Mouse (Mus musculus): Measurements from ENCODE around the gene Fam76a. TPM values are rescaled to one million over a fixed set of nuclear protein-coding genes. Genes with fewer than 3 reads are reported as not detected.
A peak's percentile ranks its signal among the peaks of the same experiment; 100 is the strongest.

Gene Fam76a
- total RNA-seq (2021), result 32.6 and 33.8 TPM in 2 replicates
- long read RNA-seq, experiment 1, transcript Fam76a-202 (8 exons, 1,863 nt), result minor isoform, 9 of 37 reads
- long read RNA-seq, experiment 1, transcript Fam76a-201 (9 exons, 3,053 nt), result major isoform, 26 of 37 reads
- long read RNA-seq, experiment 1, partial matches to known transcripts, result 1 of 37 reads
- long read RNA-seq, experiment 1, other reads (novel, unspliced or antisense), result 1 of 37 reads
- long read RNA-seq, experiment 2, transcript Fam76a-201 (9 exons, 3,053 nt), result major isoform, 23 of 34 reads
- long read RNA-seq, experiment 2, transcript Fam76a-202 (8 exons, 1,863 nt), result minor isoform, 6 of 34 reads
- long read RNA-seq, experiment 2, partial matches to known transcripts, result 3 of 34 reads
- long read RNA-seq, experiment 2, other reads (novel, unspliced or antisense), result 2 of 34 reads

DNA sequence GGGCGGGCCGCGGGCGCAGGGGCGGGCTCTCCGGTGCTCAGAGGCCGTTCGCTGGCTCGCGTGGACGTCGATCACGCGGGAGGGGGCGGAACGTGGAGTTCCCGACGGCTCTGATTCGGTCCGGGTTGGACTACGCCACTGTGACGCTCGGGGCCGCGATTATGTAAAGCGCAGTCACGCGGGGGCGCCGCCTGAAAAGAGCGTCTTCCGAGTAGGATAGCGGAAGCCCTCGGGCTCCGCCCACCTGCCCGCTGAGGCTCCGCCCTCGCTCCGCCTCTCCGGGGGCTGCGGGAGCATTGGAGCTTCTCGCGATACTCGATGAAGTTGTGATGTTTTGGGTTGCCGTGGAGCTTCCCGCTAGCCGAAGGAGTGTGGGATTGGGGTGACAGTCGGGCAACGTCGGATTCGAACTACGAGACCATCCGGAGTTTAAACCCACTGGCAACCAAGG lies at the start of gene Fam76a:
TSS of gene Fam76a (minus strand) at position 1 of the 451 bp plus-strand sequence.
- DNase-seq, result peak; percentile 100

DNA sequence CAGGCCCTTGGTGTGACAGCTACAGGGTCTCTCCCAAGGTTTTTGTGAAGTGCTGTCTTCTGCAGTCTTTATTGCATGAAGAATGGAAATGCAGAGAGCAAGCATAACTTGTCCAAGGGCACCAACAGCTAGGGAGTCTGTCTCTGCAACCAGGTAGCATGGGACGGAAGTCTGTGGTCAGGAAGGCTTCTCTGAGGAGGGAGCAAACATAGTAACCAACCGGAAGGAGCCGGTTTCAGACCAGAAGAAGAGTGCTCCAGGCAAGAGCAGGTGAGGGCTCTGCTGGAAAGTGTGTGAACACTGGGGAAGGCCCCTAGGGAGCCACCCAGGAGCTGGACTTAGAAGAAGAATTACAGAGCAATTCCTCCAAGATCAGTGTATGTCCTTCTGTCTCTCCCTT lies 49.7 kb upstream of the Fam76a start:
- no peak for DNase-seq

DNA sequence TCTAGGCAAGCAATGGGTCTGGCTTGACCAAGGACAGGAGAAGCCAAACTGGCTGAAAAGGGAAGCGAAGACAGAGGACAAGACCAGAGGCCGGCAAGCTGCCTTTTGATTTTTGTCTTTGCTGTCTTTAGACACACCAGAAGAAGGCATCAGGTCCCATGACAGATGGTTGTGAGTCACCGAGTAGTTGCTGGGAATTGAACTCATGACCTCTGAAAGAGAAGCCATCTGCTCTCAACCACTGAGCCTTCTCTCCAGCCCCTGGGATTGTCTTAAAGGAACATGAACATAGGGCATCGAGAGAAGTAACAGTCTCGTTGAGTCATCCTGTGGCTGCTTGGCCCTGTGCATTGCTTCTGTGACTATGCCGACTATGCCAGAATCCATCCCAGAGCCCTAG lies 49.2 kb upstream of the Fam76a start:
- no peak for DNase-seq

DNA sequence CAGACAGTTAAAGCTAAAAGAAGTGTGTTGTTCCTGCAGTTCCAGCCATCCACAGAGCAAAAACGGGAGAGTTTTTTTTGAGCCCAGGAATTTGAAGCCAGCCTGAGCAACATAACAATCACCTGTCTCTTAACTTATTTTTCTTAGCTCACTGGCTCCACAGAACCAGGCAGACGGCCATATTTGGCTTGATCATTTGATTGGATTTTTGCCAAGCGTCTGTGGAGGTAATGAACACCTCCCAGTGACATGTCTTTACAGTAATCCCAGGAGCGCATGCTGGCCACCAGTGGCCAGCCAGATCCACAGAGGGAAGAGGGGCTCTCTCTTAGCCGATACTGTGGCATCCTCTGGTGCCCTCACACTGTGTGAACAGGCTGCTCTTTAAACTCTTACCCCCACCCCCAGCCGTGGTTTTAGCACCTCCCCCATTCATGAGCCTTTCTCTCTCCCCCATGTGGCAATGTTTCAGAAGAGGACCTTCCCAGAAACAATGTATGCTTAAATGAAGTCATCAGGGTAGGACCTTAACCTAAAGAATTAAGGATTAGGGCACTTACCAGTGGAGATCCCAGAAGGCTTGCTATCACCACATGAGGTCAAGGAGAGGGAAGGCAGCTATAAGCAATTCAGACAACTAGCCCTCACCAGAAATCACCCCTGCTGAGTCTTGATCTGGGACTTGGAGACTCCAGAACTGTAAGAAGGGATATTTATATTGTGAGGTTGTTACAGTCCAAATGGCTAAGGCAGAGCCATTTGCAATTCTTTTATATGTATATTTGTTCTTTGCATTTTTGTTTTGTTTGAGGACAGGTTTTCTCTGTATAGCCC lies 46.0 kb upstream of the Fam76a start:
- no peak for DNase-seq

DNA sequence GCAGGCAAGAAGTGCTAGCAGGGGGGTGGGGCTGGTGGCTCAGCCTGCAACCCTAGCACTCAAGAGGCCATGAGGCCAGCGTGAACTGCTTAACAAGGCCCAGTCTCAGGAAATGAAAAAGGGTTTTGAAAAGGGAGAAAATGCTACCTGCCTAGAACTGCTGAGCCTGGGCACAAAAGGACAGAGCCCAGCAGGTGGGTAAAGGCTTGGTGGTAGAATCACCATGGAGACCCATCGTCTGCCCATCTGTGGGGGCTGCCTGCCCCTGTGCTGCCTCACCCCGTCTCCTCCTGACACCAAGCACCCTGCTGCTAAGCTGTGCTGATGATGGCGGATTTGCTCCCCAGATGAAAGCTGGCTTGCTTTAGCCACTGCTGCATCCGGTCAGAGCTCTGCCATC lies 42.1 kb upstream of the Fam76a start:
- no peak for DNase-seq

DNA sequence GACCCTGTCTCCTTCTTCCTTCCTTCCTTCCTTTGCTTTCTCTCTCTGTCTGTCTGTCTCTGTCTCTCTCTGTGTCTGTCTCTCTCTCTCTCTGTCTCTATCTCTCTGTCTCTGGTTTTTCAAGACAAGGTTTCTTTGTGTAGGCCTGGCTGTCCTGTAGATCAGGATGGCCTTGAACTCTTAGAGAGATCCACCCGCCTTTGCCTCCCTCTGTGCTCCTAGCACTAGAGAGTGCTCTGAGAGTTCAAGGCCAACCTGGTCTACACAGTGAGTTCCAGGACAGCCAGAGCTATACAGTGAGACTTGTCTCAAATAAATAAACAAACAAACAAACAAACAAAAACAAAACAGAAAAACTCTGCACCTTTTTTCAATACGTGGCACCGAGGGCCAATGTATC lies 41.7 kb upstream of the Fam76a start:
- no peak for DNase-seq

DNA sequence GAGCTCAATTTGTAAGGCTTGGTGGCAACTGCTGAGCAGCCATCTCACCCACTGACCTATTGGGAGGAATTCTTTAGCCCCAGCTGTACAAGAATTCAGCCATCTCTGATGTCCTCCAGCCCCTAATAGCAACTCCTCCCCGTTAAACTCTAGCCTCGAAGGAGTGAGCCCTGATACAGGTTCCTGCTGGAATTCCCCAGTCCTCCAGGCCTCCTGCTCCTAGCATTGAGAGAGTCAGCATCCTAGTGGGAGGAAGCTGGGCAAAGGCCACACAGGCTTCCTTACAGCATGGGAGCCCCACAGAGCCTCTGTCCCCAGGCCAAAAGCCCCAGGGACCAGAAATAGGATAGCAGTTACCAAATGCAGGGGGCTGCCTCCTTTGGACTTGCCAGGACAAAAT lies 41.1 kb upstream of the Fam76a start:
- DNase-seq, result no peak

DNA sequence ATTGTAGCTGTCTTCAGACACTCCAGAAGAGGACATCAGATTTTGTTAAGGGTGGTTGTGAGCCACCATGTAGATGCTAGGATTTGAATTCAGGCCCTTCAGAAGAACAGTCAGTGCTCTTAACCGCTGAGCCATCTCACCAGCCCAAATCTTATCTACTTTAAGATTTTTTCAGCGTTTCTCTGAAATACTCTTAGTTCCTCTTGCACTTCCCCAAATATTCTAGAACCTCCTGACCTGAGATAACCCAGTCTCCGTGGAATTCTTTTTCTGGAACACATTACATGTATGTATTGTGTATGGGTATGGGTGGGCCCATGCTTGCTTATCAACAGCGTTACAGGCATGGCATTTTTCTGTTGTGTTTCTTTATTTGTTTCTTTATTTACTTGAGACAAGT lies 40.3 kb upstream of the Fam76a start:
- no peak for DNase-seq

DNA sequence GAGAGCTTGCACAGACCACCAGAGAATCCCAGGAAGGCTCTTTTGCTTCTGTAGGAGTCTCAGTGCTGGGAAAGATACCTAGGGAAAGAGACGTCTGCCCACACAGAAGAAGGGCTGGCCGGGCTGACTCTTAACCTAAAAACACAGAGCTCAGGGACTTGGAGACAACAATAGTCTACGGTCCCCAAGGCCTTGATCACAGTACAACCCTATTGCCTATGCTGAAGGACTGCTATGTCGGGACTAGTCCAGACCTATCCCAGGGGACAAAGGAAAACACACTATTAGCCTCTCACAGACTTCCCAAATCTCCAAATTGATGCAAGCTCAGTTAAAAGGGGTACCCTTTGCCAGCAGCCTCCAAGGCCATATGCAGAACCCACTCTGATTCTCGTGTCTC lies 39.5 kb upstream of the Fam76a start:
- no peak for DNase-seq

DNA sequence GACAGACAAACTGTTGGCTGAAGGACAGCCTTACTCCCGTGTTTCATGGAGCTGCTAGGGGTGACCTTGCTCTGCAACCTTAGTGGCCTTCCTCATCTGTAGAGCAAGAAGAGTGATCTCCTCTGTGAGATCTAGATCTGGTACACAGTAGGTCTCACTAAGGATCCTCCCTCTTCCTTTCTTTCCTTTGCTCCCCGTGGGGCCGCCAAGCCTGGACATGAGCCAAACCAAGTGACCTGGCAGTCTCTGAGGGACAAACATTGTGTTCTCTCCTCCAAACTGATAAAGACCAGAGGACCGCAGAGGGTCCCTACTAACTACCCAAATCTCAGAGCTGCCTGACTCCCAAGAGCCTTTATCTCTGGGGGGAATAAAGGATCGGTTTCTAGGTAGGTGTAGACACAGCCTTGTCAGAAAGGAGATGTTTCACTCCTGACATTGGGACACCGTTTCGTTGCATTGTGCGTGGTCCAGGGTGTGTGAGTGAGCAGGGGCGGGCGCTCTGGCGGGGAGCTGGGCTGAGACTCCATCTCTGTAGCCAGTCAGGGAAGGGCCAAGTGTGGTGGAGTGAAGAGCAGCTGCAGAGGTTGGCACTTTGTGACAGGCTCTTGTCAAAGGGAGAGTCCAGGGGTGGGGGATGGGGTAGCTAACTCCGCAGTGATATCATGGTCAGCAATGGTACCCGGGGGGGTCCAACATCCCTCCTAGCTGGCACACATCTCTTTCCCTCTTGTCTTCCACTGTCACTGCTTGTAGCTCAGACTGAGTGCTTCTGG lies 38.7 kb upstream of the Fam76a start:
- peak; percentile 84 for DNase-seq

DNA sequence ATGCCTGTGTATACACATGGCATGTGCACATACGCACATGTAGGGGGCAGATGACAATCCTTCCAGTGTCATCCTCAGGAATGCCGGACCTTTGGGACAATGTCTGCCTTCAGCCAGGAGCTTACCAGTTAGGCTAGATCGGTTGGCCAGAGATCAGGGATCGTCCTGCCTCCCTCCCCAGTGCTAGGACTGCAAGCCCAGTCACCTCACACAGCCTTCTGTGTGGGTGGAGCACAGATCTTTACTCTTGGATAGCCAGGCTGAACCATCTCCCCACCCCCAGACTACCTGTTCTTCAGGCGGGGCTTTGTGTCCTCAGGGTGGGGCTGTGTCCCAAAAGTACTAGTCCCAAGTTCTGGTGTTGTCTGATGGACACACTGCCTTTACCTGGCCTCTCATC lies 38.0 kb upstream of the Fam76a start:
- peak; percentile 47 for DNase-seq

DNA sequence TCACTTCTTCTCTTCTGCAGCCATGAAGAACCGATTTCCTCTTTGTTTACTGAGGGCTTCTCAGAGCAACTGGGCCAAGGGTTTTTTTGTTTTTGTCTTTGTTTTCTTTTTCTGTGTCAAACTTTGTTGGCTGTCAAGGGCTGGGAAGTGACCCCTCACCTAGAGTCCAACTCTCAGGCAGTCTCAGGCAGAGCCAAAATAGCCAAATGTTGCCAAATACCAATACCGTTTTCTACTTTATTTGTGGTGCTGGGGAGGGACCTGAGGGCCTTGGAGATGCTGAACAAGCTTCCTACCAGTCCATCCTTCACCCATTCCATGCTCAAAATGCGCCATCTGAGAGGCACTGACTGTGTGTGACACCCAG lies 37.3 kb upstream of the Fam76a start:
- no peak for DNase-seq

DNA sequence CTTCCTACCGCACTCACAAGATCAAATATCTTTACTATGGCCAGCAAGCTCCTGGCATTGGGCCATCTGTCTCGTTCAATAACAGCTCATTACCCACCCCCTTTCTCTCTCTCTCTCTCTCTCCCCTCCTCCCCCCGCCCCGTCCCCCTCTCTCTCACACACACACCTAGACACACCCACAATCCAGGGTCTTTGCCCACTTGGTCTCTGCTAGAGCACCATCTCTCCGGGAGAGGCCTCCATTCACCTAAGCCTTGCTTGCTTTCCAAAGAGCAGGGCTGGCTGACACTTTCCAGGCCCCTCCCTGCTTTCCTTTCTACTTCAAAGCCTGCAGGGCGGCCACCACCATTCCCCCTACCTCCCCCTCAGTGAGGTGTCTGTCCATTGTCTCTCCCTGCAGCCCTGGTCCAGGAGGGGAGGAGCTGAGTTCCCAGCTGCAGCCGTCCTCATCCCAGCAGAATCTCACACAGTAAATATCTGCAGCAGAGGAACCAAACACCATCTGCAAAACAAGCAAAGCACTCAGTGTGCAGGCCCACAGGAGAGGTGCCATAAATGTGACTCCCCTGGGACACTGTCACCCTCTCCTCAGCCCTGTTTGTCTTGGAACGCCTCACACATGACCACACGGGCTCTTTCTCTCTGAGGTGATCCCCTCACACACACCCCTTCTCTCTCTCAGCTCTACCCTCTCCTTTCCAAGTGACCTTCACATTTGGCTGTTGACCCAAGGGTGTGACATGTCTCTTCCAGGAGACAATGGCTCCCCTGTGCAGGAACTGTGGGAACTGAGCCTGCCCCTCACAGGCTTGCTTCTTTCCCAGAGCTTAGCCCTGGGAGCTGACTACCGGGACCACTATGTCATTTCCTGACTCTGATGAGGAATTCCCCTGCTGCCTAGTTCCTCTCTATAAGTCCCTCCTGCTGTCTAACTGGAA lies 36.7 kb upstream of the Fam76a start:
- peak; percentile 54 for DNase-seq

DNA sequence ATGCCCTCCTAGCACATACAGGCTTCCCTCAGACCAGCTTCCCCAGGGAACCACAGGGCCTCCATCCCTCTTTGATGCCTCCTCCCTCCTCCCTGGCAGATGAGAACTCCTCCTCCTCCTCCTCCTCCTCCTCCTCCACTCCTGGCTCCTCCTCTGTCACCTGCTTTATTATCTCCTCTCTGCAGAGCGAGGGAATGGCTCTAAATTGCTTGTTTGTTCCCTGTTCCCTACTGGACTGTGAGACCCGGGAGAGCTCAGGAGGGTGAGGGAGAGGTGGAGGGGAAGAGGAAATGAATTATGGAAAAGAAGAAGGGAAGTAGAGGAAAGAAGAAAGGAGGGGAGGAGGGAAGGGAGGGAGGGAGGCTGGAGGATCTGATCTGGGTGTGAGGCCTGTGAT lies 33.0 kb upstream of the Fam76a start:
- DNase-seq, result no peak

DNA sequence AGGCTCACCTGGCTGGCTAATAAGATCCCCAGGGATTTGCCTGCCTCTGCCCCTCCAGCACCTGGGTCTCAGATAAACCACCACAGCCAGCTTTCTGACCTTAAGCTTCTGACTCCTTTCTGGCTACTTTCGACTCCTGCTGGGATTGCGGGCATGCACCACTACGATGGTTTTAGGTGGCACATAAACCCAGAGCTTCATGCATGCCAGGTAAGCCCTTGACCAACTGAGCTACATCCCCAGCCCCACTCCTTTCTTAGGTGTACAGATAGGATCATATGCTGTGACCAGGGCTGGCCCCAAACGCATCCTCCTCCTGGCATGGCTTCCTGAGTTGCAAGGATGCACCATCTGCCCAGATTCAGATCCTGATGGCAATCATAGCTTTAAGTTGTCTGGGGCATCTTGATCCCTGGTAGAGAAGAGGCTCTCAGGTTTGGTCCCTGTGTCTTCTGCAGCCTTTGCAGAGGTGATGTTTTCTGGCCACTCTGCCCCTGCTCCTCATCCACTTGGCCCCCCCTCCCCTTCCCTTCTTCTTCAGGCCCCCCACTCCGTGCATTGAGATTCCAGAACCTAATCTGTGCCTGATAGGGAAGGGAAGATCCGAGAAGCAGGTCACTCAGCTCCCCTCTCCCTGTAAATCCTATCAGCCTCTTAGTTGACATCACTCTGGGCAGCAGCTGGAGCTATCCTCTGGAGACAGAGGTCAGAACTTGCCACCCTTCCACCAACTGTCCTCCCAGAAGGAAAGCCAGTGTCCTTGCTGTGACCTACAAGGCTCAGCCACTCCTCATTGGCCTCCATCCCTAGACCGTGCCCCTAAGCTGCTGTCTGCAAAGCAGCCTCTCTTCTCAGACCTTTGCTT lies 32.4 kb upstream of the Fam76a start:
- DNase-seq, result no peak

DNA sequence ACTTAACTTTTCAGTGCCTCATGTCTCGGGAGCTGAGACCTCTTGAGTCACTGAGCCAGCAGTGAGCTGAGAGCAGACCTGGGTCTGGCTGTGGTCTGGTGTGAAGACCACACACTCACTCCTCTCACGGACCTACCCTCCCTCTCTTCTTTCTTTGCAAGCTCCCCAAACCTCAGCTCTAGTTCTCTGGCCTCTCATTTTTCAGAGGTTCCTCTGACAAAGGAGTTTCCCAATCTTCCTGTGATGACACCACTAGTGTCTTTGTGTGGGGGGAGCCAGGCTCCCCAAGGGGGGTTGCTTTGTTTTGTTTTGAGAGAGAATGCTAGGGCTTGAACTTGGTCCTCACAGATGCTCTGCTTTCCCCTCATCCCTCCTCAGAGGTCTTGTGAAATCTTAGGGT lies 28.6 kb upstream of the Fam76a start:
- no peak for DNase-seq

DNA sequence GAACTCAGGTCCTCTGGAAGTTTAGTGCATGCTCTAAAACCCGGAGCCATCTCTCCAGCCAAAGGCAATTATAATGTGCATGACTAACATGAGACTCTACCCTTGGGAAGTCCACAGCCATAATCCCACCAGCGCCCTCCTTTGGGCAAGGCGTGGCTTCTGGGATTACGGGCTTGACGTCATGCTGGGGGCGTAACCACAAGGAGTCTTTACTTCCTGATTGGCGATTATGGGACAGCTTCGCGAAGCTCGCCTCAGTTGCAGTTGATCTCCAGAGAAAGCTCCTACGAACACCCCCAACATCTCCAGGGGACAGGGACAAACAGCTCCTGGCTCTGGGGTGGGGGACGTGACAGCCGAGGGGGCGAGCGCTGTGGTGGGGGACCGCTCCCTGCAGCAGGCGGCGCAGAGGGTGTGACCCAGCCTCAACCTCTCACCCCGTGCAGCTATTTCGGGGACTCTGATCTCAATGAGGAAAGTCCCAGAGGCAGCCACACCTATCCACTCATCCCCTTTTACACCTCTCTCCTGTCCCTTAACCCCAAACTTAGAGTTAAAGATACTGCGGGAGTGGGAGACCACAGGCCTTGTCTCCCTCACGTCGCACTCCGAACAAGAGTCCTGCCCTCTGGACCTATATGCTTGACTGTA lies 27.6 kb upstream of the Fam76a start:
- DNase-seq, result no peak

DNA sequence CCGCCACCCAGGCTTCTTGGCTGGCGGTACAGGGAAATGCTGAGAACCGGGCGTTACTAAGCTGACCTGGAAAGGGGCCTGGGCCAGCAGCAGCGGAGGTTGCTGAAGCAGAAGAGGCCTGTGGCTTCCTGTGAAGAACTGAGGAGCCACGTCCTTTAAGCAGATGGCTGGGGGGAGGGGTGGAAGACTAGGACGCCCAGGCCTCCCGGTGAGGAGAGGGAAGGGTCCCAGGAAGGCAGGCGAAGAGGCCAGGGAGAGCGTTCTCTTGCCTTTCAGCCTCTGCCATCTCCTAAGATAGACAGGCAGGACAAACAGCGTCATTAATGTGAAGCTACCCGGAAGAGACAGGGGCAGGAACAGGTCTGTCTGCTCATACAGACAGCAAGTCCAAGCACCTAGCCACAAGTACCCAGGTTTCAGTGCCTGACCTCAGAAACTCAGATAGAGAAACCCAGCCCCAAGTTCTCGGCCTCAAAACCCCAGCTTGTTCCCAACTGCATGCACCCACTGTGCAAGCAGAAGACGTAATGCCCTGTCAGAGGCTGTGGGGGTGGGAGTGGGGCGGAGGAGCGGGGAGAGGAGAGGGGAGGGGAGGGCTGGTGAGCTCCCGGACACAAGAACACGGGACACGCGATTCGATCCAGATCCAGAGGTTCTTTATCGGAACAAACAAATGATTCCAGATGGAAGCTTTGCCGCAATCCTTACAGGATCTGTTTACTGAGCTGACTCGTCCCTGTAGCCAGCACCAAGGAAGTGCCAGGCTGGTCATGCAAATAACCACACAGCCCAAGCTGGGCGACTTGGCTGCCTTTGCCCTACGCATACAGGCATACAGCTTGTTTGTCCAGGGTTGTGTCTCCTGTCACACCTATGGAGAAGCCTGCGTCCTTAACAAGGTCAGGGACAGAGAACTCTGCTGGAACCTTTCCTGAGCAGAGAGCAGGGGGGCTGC lies 24.0 kb upstream of the Fam76a start:
- peak; percentile 78 for DNase-seq

Data from adrenal gland, postnatal 14 days (tissue).